Mouse (Mus musculus): ENCODE measurements around the gene Fam207a.

- TF ChIP-seq POLR2A (IDR thresholded peaks at IDR 0.05; ENCODE audit: borderline replicate concordance, extremely low read depth, insufficient read depth, insufficient read length, poor library complexity, severe bottlenecking) (no peak), CTCF (IDR thresholded peaks at IDR 0.05; ENCODE audit: borderline replicate concordance, extremely low read depth, insufficient read depth, insufficient read length) (no peak)
Measured at GRCm38 (mm10) chr10:77507779-77508178, 7.8 kb downstream of the Fam207a start.
